Mouse (Mus musculus) liver, embryonic 11.5 days (tissue): ENCODE results near the gene Il1rl2. TPM values are rescaled to one million over a fixed set of nuclear protein-coding genes. Genes with fewer than 3 reads are reported as not detected.

ENCODE experiments used
- ATAC-seq: fragments of 200-750 bp; cut with Nextera tagmentation; replicated peaks from 2 replicates; pipeline ENCODE4 v1.8.0; 2017; ENCODE audit warnings: moderate number of reproducible peaks, mild to moderate bottlenecking, moderate TSS enrichment, moderate library complexity; ENCODE audit not compliant: low FRiP score
- DNase-seq: peaks from one replicate; pipeline ENCODE4 v3.0.0-alpha.2; 2017; ENCODE audit warnings: low spot score
- H3K27ac ChIP-seq: fragments of 300-500 bp; sonication (generic); 2 replicates; pipeline ENCODE4 v1.5.1; 2014; ENCODE audit warnings: mild to moderate bottlenecking, low read depth, low read length, control low read depth
- H3K27me3 ChIP-seq: fragments of 300-500 bp; sonication (generic); replicated peaks from 2 replicates; pipeline ENCODE4 v1.6.1; 2014; ENCODE audit warnings: low read length, mixed read lengths; ENCODE audit not compliant: control insufficient read depth, insufficient read depth
- H3K36me3 ChIP-seq: fragments of 300-500 bp; sonication (generic); 2 replicates; pipeline ENCODE4 v1.6.1; 2014; ENCODE audit warnings: mild to moderate bottlenecking, low read length, moderate library complexity, mixed read lengths; ENCODE audit not compliant: control insufficient read depth, insufficient read depth
- H3K4me1 ChIP-seq: fragments of 300-500 bp; sonication (generic); replicated peaks from 2 replicates; pipeline ENCODE4 v1.6.1; 2014; ENCODE audit warnings: low read length, mixed read lengths; ENCODE audit not compliant: control insufficient read depth, insufficient read depth
- H3K4me2 ChIP-seq: fragments of 300-500 bp; sonication (generic); 2 replicates; pipeline ENCODE4 v1.6.1; 2014; ENCODE audit warnings: mild to moderate bottlenecking, control low read depth, moderate library complexity
- H3K4me3 ChIP-seq: fragments of 300-500 bp; sonication (generic); 2 replicates; pipeline ENCODE4 v1.5.1; 2014; ENCODE audit warnings: low read depth, low read length, control low read depth
- H3K9ac ChIP-seq: fragments of 300-500 bp; sonication (generic); 2 replicates; pipeline ENCODE4 v1.6.1; 2014; ENCODE audit warnings: low read depth, low read length, control low read depth
- H3K9me3 ChIP-seq: fragments of 300-500 bp; sonication (generic); 2 replicates; pipeline ENCODE4 v1.6.1; 2016; ENCODE audit warnings: low read length, inconsistent platforms, mixed read lengths; ENCODE audit not compliant: control insufficient read depth
- WGBS: fragments of 180-500 bp; shearing (Covaris S2); extraction: QIAGEN DNeasy Blood & Tissue Kit; methylation state at CpG from one replicate; pipeline ENCODE4 v1.1.7; 2014; 5-methylcytosine and 5-hydroxymethylcytosine counted together
- polyA plus RNA-seq: library from polyadenylated mRNA; unstranded; fragments of >200 nt; fragmentation: Nextera tagmentation; extraction: Ambion mirVana; gene quantifications from 2 replicates; pipeline ENCODE4 v1.2.1, GENCODE M21; 2014

Il1rl2 gene
- polyA plus RNA-seq, 1 experiment from 2014 or later, result 1.7 TPM

GRCm38 (mm10) chr1:40399639-40400038 is 75.2 kb downstream of the Il1rl2 start:
- 74% methylated on average over 6 of the region's 6 CpGs for WGBS
- ATAC-seq (no peak), DNase-seq (no peak)
- Histone ChIP-seq H3K27ac (no peak overlapping the region), H3K4me3 (no peak overlapping the region), H3K4me2 (no peak overlapping the region), H3K27me3 (no peaks in the 10 kb centered on the region), H3K9ac (no peak overlapping the region), H3K4me1 (no peaks in the 10 kb centered on the region), H3K9me3 (no peaks in the 10 kb centered on the region), H3K36me3 (no peaks in the 10 kb centered on the region)

DNA sequence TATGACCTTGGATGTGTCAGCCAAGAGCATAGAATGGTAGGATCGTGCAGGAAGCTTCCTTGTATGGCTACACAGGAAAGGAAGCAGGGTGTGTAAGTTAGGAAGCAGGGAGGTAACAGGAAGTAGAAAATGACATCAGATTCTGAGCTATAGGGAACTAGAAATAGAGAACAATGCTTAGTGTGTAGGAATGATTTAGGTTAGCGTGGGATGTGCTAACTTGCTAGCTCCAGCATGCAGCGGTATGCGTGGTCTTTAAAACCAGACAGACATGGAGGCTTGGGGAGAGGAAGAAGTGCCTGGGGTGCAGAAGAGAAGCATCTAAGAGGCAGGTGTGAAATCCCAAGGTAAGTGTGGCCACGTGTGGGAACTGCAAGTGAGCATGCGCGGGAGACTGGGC is 80.3 kb downstream of the Il1rl2 start:
- no peak overlapping the region for H3K4me3 ChIP-seq
- no peak for ATAC-seq
- no peak overlapping the region for H3K27ac ChIP-seq
- no peaks in the 10 kb centered on the region for H3K27me3 ChIP-seq
- H3K4me2 ChIP-seq, result no peak overlapping the region
- 68% methylated on average over 7 of the region's 7 CpGs for WGBS
- H3K9ac ChIP-seq, result no peak overlapping the region
- H3K36me3 ChIP-seq, result no peaks in the 10 kb centered on the region
- H3K9me3 ChIP-seq, result no peaks in the 10 kb centered on the region
- DNase-seq, result no peak
- no peaks in the 10 kb centered on the region for H3K4me1 ChIP-seq

DNA sequence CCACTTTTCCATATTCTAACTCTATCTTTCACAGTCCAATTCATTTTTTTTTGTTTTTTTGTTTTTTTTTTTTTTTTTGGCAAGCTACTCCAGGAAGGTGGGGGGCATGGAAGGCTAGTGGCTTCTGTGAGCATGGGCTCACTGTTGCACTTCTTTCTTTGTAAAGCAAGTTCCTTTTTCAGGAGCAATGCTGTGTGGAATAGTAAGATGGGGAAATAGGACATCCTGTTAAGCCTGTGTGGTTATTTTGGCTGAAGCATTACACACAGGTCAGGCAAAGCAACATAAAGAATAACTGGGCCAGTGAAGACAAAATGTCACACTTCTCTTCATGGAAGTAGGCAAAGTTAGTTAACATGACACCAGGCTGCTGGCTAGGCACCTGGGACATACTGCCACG is 85.5 kb downstream of the Il1rl2 start:
- 22% methylated on average over 1 of the region's 1 CpGs for WGBS
- Histone ChIP-seq H3K27me3 (no peaks in the 10 kb centered on the region), H3K9ac (no peak overlapping the region), H3K4me1 (no peaks in the 10 kb centered on the region), H3K36me3 (no peaks in the 10 kb centered on the region), H3K4me2 (no peak overlapping the region), H3K27ac (no peak overlapping the region), H3K9me3 (no peaks in the 10 kb centered on the region), H3K4me3 (no peak overlapping the region)
- DNase-seq (no peak), ATAC-seq (no peak)

- ATAC-seq (no peak), DNase-seq (no peak)
- WGBS, result 100% methylated on average over 1 of the region's 1 CpGs
- Histone ChIP-seq H3K27me3 (no peaks in the 10 kb centered on the region), H3K4me3 (no peak overlapping the region), H3K9ac (no peak overlapping the region), H3K4me1 (no peaks in the 10 kb centered on the region; the same call in 1 of the 2 replicates), H3K4me2 (no peak overlapping the region), H3K36me3 (no peaks in the 10 kb centered on the region), H3K27ac (no peak overlapping the region), H3K9me3 (no peaks in the 10 kb centered on the region)
These were observed 88.6 kb downstream of the Il1rl2 start for GRCm38 (mm10) chr1:40413039-40413438.

DNA sequence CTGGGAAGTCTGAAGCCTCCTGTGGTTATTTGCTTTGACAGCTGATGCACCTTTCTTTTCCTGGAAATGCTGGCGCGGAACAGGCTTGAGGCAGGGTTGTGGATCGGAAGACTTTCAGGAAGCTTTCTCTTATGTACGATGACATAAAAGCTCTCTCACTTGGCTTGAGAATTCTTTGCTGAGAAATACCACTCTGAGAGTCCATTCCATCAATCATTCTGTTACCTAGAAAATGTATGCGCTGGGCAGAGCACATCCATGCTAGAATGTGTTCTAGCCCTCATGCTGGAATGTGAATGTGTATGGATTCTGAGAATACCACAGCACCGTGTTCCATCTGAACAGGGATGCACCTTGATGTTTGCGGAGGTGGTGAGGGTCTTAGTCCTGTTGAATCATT is 89.9 kb downstream of the Il1rl2 start:
- Histone ChIP-seq H3K4me3 (no peak overlapping the region), H3K9ac (no peak overlapping the region), H3K4me1 (no peaks in the 10 kb centered on the region; the same call in 1 of the 2 replicates), H3K9me3 (no peaks in the 10 kb centered on the region), H3K36me3 (no peaks in the 10 kb centered on the region), H3K27ac (no peak overlapping the region), H3K27me3 (no peaks in the 10 kb centered on the region), H3K4me2 (no peak overlapping the region)
- no peak for ATAC-seq
- DNase-seq, result no peak
- WGBS, result 68% methylated on average over 7 of the region's 7 CpGs

DNA sequence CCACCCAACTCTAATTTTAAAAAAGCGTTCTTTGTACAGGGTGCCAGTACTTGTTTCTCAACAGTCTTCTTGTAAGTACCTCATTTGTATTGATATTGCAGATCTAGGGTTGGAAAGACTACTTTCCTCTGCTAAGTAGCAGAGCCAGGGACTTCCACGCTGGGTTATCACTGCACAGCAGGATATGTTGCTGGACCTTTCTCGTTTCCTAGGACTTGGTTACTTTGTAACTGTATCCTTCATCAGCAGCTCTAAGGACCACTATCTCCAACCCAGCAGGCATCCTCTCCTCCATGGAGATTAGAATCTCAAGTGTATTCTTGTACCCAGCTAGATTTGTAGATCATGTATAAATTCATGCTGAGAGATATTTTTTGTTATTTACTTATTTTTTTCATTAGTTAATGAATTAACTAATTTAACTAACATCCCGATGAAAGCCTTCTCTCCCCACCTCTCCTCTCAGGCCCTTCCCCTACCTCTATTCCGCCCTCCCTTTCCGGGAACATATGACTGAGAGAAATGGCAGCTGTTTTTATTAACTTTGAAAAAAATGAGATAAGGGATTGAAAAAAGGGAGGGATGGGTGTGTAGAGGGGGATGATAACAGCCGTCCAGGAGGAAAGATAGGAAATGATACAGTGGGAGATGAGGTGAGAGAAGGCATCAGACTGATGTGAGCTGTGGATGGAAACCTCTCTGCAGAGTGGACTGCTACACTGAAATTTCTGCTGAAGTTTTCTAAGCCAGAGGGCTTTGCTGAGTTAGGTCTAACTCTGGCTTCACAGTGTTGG is 90.7 kb downstream of the Il1rl2 start:
- no peak overlapping the region for H3K27ac ChIP-seq
- 0 out of 2 replicates have a peak, but pooled peaks have one; percentile 12 for ATAC-seq
- H3K9me3 ChIP-seq, result no peaks in the 10 kb centered on the region
- no peak overlapping the region for H3K4me3 ChIP-seq
- no peaks in the 10 kb centered on the region; the same call in 1 of the 2 replicates for H3K4me1 ChIP-seq
- no peaks in the 10 kb centered on the region for H3K36me3 ChIP-seq
- H3K27me3 ChIP-seq, result no peaks in the 10 kb centered on the region
- DNase-seq, result no peak
- 47% methylated on average over 7 of the region's 7 CpGs for WGBS
- H3K9ac ChIP-seq, result no peak overlapping the region
- no peak overlapping the region for H3K4me2 ChIP-seq

DNA sequence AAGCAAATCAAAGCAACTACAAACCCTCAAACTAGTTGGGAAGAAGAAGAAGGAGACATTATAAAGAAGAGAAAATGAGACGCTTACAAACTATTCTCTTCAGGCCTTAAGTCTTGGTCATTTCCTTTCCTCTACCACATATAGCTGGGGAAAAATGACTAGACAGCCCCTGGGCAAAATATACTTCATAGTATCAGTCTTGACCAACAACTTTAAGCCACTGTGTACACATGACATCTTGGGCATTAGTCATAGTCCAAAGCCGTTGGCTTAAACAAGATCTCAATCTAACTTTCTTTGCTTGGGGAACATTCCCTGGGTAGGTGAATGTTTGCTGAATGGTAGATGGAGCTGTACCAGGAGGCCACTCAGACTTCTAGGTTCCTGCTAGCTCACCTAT is 92.6 kb downstream of the Il1rl2 start:
- no peak overlapping the region for H3K9ac ChIP-seq
- no peak for ATAC-seq
- no peaks in the 10 kb centered on the region; the same call in 1 of the 2 replicates for H3K4me1 ChIP-seq
- H3K9me3 ChIP-seq, result no peaks in the 10 kb centered on the region
- H3K36me3 ChIP-seq, result no peaks in the 10 kb centered on the region
- H3K4me3 ChIP-seq, result no peak overlapping the region
- H3K27ac ChIP-seq, result no peak overlapping the region
- H3K4me2 ChIP-seq, result no peak overlapping the region
- WGBS, result 84% methylated on average over 2 of the region's 2 CpGs
- no peaks in the 10 kb centered on the region for H3K27me3 ChIP-seq
- no peak for DNase-seq
